Mouse (Mus musculus): Measurements from ENCODE around the gene Rorc. TPM values are rescaled to one million over a fixed set of nuclear protein-coding genes. Genes with fewer than 3 reads are reported as not detected.

Gene Rorc
- total RNA-seq, 2 experiments from 2014 or later: 0.16 to 0.18 TPM

DNA sequence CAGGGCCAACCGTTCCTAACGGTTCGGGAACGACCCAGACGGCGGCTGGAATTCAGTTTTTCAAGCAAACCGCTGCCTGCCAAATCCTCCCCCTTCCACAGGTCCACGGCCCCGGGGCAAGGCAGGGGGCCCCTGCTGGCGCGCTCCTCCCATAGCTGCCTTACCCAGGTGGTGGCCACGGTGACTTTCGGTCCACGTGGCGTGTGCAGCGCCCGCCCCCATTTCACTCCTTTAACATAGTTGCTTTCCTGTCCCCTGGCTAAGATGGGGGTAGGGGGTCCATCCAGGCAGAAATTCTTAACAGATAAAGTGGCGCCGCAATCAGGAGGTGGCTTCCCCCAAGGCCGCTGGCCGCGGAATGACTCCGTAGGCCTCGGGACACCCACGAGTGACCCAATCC is 39.9 kb downstream of the Rorc start:
- peak; percentile 27 for ATAC-seq (ENCODE audit: poor library complexity, severe bottlenecking)

DNA sequence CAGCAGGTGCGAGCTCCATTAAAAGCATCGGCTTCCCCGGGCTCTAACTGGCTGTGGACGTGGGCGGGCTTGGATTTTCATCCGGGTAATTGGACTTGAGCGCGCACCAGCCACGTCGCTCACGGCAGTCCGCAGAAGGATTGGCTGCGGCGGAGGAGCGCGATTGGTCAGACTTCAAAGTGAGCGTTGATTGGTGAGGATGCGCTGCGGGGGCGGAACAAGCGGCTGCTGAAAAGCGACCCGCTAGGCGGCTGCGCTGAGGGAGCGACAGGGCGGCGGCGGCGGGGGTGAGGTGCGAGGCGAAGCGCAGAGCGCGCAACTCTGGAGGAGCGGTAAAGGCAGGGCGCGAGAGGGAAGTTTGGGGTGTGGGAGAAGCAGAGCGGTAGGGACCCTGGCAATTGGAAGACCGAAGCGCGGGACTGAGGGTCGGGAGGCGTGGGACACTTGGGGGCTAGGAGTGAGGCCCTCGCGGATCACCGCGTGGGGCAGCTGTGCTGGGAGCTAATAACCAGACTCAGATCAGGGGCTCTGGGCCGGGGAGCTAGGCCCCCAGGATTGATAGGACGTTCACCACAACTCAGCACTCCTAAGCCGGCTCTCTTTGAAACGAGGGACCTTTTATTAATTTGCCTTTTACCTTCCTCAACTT is 40.6 kb downstream of the Rorc start, which contains the start of gene Tdrkh:
Tdrkh (plus strand) TSS at position 243 of the 649 bp plus-strand sequence.
- ATAC-seq (ENCODE audit: poor library complexity, severe bottlenecking): peak; percentile 100

DNA sequence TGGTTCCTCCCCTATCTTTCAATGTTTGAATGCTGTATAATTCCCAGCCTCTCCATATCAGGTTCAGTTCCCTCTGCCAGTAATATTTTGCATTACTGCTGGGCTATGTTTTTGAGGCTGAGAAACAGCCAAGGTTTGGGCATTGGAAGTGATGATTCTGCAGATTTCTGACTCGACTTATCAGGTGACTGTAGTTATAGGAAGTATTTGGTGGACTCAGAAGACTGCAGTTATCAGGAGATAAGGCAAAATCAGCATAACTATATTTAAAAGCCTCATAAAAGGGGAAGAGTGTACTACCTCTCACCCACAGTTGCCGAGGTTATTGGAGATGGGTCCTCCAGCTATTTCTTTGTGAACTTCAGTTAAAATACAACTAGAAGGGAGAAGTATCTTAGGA is 58.4 kb downstream of the Rorc start:
- ATAC-seq (ENCODE audit: poor library complexity, severe bottlenecking): no peak

DNA sequence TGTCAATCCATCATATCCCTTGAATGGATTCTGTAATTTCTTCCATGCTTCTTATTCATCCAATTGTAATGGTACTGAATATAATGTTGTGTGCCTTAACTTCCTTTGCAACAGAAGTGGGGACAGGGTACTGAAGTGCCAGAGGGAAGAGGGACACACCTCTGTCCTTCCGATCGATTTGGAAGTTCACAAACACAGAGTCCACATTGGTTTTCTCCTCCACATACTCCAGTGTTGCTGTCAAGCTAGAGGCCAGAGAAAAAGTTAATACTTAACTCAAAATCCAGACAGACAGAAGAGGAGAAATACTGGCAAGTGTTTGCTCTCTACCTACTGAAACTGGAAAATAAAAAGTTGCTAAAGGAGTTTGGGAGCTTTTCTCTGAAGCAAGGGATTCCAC is 61.7 kb downstream of the Rorc start:
- no peak for ATAC-seq (ENCODE audit: poor library complexity, severe bottlenecking)

DNA sequence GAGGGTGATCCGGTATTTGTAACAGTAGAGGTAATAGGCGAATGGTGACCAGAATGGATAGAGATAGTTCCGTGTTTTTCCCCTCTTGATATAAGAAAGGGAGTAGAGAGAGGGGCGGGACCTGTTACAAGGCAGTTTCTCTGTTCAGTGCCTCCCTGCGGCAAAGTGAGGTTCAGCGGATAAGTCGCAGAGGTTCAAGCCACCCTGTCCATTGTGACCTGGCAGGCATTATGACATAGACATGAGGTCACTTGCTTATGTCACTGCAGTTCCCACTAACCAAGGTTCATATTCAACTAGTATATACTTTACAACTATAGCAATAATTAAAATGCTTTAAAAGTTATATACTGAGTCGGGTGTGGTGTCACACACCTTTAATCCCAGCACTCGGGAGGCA is 63.8 kb downstream of the Rorc start:
- no peak for ATAC-seq (ENCODE audit: poor library complexity, severe bottlenecking)

DNA sequence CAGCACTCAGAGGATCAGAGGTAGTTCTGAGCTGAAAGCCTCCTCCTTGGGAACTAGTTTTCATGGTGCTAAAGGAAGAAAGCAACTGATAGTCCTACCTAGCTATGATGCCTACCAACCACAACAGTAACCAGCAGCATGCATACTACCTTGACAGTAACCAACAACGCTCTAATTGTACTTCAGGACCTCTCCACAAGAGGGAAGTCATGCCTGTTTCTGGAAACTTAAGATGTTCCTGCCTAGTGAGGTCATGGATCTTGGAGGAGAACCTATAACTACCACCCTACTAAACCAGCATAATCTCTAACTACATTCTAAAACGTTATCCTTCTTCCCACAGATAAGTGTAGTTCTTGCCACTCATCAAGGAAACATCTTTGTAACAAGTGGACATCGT is 68.6 kb downstream of the Rorc start:
- ATAC-seq (ENCODE audit: poor library complexity, severe bottlenecking): no peak

DNA sequence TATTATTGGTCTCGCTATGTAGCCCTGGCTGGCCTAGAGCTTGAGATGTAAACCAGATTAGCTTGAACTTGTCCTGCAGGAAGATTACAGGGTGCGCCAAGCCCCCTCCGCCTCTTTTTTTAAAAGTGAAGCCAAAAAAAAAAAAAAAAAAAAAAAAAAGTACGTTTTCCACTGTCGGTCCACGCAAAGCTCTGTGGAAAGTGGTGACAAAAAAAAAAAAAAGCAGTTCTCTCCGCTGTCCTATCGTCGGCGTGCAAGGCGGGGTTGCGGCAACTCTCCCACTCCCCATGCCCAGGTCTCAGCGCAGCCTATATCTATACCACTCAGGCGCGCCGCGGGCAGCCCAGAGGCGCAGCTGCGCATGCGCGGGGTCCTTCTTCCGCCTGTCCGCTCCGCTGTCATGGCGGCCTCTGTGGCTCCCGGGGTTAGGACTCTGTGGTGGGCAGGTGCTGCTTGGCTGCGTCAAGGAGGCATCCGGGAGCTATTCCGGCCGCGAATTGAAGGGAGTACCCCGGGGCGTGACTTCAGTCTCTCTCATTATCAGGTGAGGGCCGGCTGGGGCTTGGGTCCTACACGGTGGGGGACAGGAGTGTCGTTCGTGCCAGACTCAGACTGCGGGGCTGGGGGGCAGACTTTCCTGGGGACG is 70.5 kb downstream of the Rorc start, which contains the start of gene Mrpl9:
Mrpl9 (plus strand) TSS at position 368 of the 646 bp plus-strand sequence.
- ATAC-seq (ENCODE audit: poor library complexity, severe bottlenecking): peak; percentile 98

DNA sequence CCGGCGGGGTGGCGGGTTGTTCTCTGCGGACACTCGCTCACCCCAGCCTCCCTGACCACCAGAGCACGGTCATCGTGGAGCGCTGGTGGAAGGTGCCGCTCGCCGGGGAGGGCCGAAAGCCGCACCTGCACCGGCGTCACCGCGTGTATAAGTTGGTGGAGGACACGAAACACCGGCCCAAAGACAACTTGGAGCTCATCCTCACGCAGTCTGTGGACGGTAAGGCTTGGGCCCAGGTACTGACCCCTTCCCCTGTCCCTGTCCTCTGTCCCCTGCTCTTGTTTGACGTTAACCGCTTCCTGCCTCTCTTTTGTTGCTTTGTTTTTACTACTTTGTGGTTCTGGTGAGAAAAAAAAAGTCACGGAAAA is 71.0 kb downstream of the Rorc start, which contains the start of gene Oaz3:
Oaz3 (minus strand) TSS at position 319 of the 368 bp plus-strand sequence.
- ATAC-seq (ENCODE audit: poor library complexity, severe bottlenecking): no peak

Other genes with a start within 250 kb of the Rorc start
- gene Gm10696, start 194.6 kb upstream of the Rorc start, total RNA-seq (2015): not detected in 2 replicates
- gene Gm10696, start 194.6 kb upstream of the Rorc start, total RNA-seq (2017): not detected in 2 replicates
- gene Gm5286, start 176.1 kb upstream of the Rorc start, total RNA-seq (2015): not detected in 2 replicates
- gene Gm5286, start 176.1 kb upstream of the Rorc start, total RNA-seq (2017): not detected in 2 replicates
- not detected in 2 replicates for gene Gm4778, start 108.8 kb upstream of the Rorc start, total RNA-seq (2015)
- not detected in 2 replicates for gene Gm4778, start 108.8 kb upstream of the Rorc start, total RNA-seq (2017)
- 2.9 and 3.5 TPM in 2 replicates for gene Them4, start 62.7 kb upstream of the Rorc start, total RNA-seq (2015)
- 1.8 and 2.9 TPM in 2 replicates for gene Them4, start 62.7 kb upstream of the Rorc start, total RNA-seq (2017)
- gene Them5, start 30.7 kb upstream of the Rorc start, total RNA-seq (2015): not detected in 2 replicates
- gene Them5, start 30.7 kb upstream of the Rorc start, total RNA-seq (2017): not detected in 2 replicates
- not detected in 2 replicates for gene C2cd4d, start 10.4 kb upstream of the Rorc start, total RNA-seq (2015)
- not detected in 2 replicates for gene C2cd4d, start 10.4 kb upstream of the Rorc start, total RNA-seq (2017)
- not detected in 2 replicates for gene Lingo4, start 25.7 kb downstream of the Rorc start, total RNA-seq (2015)
- gene Lingo4, start 25.7 kb downstream of the Rorc start, total RNA-seq (2017): not detected in 2 replicates
- 2.2 and 4.8 TPM in 2 replicates for gene Tdrkh, start 40.5 kb downstream of the Rorc start, total RNA-seq (2015)
- gene Tdrkh, start 40.5 kb downstream of the Rorc start, total RNA-seq (2017): 1.1 and 4.3 TPM in 2 replicates
- gene Mrpl9, start 70.5 kb downstream of the Rorc start, total RNA-seq (2015): 30.7 and 34.2 TPM in 2 replicates
- gene Mrpl9, start 70.5 kb downstream of the Rorc start, total RNA-seq (2017): 41.8 and 44.3 TPM in 2 replicates
- gene Oaz3, start 71.1 kb downstream of the Rorc start, total RNA-seq (2015): not detected in 2 replicates
- not detected in 2 replicates for gene Oaz3, start 71.1 kb downstream of the Rorc start, total RNA-seq (2017)
- gene Celf3, start 105.5 kb downstream of the Rorc start, total RNA-seq (2015): not detected in 2 replicates
- gene Celf3, start 105.5 kb downstream of the Rorc start, total RNA-seq (2017): not detected in 2 replicates
- gene Riiad1, start 107.5 kb downstream of the Rorc start, total RNA-seq (2015): 1.1 TPM in 1 of 2 replicates, not detected in the other
- gene Riiad1, start 107.5 kb downstream of the Rorc start, total RNA-seq (2017): not detected in 2 replicates
- 31.3 and 35.9 TPM in 2 replicates for gene Snx27, start 209.9 kb downstream of the Rorc start, total RNA-seq (2015)
- gene Snx27, start 209.9 kb downstream of the Rorc start, total RNA-seq (2017): 33.8 and 39.8 TPM in 2 replicates